Mouse (Mus musculus): ENCODE measurements around the gene Nek1. TPM values are rescaled to one million over a fixed set of nuclear protein-coding genes. Genes with fewer than 3 reads are reported as not detected.

Nek1 gene
- polyA plus RNA-seq, 1 experiment from 2014 or later, result 4.4 TPM

- TF ChIP-seq CTCF (IDR thresholded peaks at IDR 0.05; ENCODE audit: low read depth) (no peak), EP300 (IDR thresholded peaks at IDR 0.05; ENCODE audit: low read depth) (no peak)
- Histone ChIP-seq H3K36me3 (replicated peaks; ENCODE audit: insufficient read depth, low read length) (no peaks in the 10 kb centered on the region), H3K9me3 (ENCODE audit: low read length) (no peaks in the 10 kb centered on the region), H3K9ac (replicated peaks) (no peak overlapping the region), H3K27me3 (ENCODE audit: insufficient read depth, low read length) (no peaks in the 10 kb centered on the region), H3K4me3 (ENCODE audit: low read depth, low read length) (no peak overlapping the region), H3K27ac (ENCODE audit: low read depth) (0 out of 2 replicates have a peak overlapping the region, but pooled peaks have one; percentile 7), H3K4me2 (ENCODE audit: low read depth, low read length) (peak overlapping the region; percentile 23; the same call in 1 of the 2 replicates), H3K4me1 (ENCODE audit: insufficient read depth) (peaks cover 25% of the 10 kb centered on the region)
- ATAC-seq, result peak; percentile 56; the same call in 1 of the 2 replicates
- 53% methylated on average over 3 of the region's 3 CpGs for WGBS (ENCODE audit: insufficient replicate concordance)
- no peak for DNase-seq
Measured at GRCm38 (mm10) chr8:60965741-60966140, 27.3 kb upstream of the Nek1 start.

GRCm38 (mm10) chr8:60969091-60969490 lies 23.9 kb upstream of the Nek1 start:
- H3K27me3 ChIP-seq (ENCODE audit: insufficient read depth, low read length), result no peaks in the 10 kb centered on the region
- H3K4me2 ChIP-seq (ENCODE audit: low read depth, low read length), result peak overlapping the region; percentile 42
- no peak overlapping the region for H3K4me3 ChIP-seq (ENCODE audit: low read depth, low read length)
- no peaks in the 10 kb centered on the region for H3K9me3 ChIP-seq (ENCODE audit: low read length)
- DNase-seq (no peak), ATAC-seq (no peak)
- peaks cover 40% of the 10 kb centered on the region for H3K4me1 ChIP-seq (ENCODE audit: insufficient read depth)
- H3K9ac ChIP-seq (replicated peaks), result peak overlapping the region; percentile 37; the same call in 1 of the 2 replicates
- H3K27ac ChIP-seq (ENCODE audit: low read depth), result no peak overlapping the region
- no peaks in the 10 kb centered on the region for H3K36me3 ChIP-seq (replicated peaks; ENCODE audit: insufficient read depth, low read length)
- WGBS (ENCODE audit: insufficient replicate concordance), result 38% methylated on average over 2 of the region's 2 CpGs
- TF ChIP-seq CTCF (IDR thresholded peaks at IDR 0.05; ENCODE audit: low read depth), result no peak
- TF ChIP-seq EP300 (IDR thresholded peaks at IDR 0.05; ENCODE audit: low read depth), result no peak

GRCm38 (mm10) chr8:60971808-60972207 lies 21.2 kb upstream of the Nek1 start:
- Histone ChIP-seq H3K4me1 (ENCODE audit: insufficient read depth) (peaks cover 37% of the 10 kb centered on the region), H3K4me3 (ENCODE audit: low read depth, low read length) (no peak overlapping the region), H3K9ac (replicated peaks) (no peak overlapping the region), H3K9me3 (ENCODE audit: low read length) (no peaks in the 10 kb centered on the region), H3K36me3 (replicated peaks; ENCODE audit: insufficient read depth, low read length) (no peaks in the 10 kb centered on the region), H3K27me3 (ENCODE audit: insufficient read depth, low read length) (no peaks in the 10 kb centered on the region), H3K27ac (ENCODE audit: low read depth) (no peak overlapping the region), H3K4me2 (ENCODE audit: low read depth, low read length) (no peak overlapping the region)
- DNase-seq (peak; percentile 51), ATAC-seq (no peak)
- no peak for TF ChIP-seq CTCF (IDR thresholded peaks at IDR 0.05; ENCODE audit: low read depth)
- WGBS (ENCODE audit: insufficient replicate concordance), result 63% methylated on average over 4 of the region's 4 CpGs

GRCm38 (mm10) chr8:60973448-60973847 lies 19.5 kb upstream of the Nek1 start:
- Histone ChIP-seq H3K4me3 (ENCODE audit: low read depth, low read length) (no peak overlapping the region), H3K4me1 (ENCODE audit: insufficient read depth) (peaks cover 43% of the 10 kb centered on the region), H3K9me3 (ENCODE audit: low read length) (no peaks in the 10 kb centered on the region), H3K27ac (ENCODE audit: low read depth) (peak overlapping the region; percentile 73; the same call in 1 of the 2 replicates), H3K4me2 (ENCODE audit: low read depth, low read length) (peak overlapping the region; percentile 62), H3K36me3 (replicated peaks; ENCODE audit: insufficient read depth, low read length) (no peaks in the 10 kb centered on the region), H3K27me3 (ENCODE audit: insufficient read depth, low read length) (no peaks in the 10 kb centered on the region), H3K9ac (replicated peaks) (peak overlapping the region; percentile 14; the same call in 1 of the 2 replicates)
- 43% methylated on average over 2 of the region's 2 CpGs for WGBS (ENCODE audit: insufficient replicate concordance)
- ATAC-seq (peak; percentile 74), DNase-seq (no peak)
- TF ChIP-seq EP300 (IDR thresholded peaks at IDR 0.05; ENCODE audit: low read depth) (peak; percentile 93), CTCF (IDR thresholded peaks at IDR 0.05; ENCODE audit: low read depth) (no peak)

- Histone ChIP-seq H3K27ac (ENCODE audit: low read depth) (peak overlapping the region; percentile 73), H3K9me3 (ENCODE audit: low read length) (no peaks in the 10 kb centered on the region), H3K27me3 (ENCODE audit: insufficient read depth, low read length) (no peaks in the 10 kb centered on the region), H3K36me3 (replicated peaks; ENCODE audit: insufficient read depth, low read length) (no peaks in the 10 kb centered on the region), H3K9ac (replicated peaks) (0 out of 2 replicates have a peak overlapping the region, but pooled peaks have one; percentile 16), H3K4me2 (ENCODE audit: low read depth, low read length) (peak overlapping the region; percentile 62), H3K4me1 (ENCODE audit: insufficient read depth) (peaks cover 48% of the 10 kb centered on the region), H3K4me3 (ENCODE audit: low read depth, low read length) (peak overlapping the region; percentile 21)
- no peak for TF ChIP-seq CTCF (IDR thresholded peaks at IDR 0.05; ENCODE audit: low read depth)
- TF ChIP-seq EP300 (IDR thresholded peaks at IDR 0.05; ENCODE audit: low read depth), result peak; percentile 89
- WGBS (ENCODE audit: insufficient replicate concordance), result 53% methylated on average over 2 of the region's 2 CpGs
- peak; percentile 61 for ATAC-seq
- DNase-seq, result no peak
Measured at GRCm38 (mm10) chr8:60974837-60975236, 18.2 kb upstream of the Nek1 start.

- no peak overlapping the region for H3K4me3 ChIP-seq (ENCODE audit: low read depth, low read length)
- no peak overlapping the region for H3K27ac ChIP-seq (ENCODE audit: low read depth)
- ATAC-seq (no peak), DNase-seq (no peak)
- no peaks in the 10 kb centered on the region for H3K27me3 ChIP-seq (ENCODE audit: insufficient read depth, low read length)
- peak overlapping the region; percentile 53; the same call in 1 of the 2 replicates for H3K4me2 ChIP-seq (ENCODE audit: low read depth, low read length)
- no peaks in the 10 kb centered on the region for H3K36me3 ChIP-seq (replicated peaks; ENCODE audit: insufficient read depth, low read length)
- TF ChIP-seq CTCF (IDR thresholded peaks at IDR 0.05; ENCODE audit: low read depth) (no peak), EP300 (IDR thresholded peaks at IDR 0.05; ENCODE audit: low read depth) (no peak)
- H3K9me3 ChIP-seq (ENCODE audit: low read length), result no peaks in the 10 kb centered on the region
- 83% methylated on average over 9 of the region's 9 CpGs for WGBS (ENCODE audit: insufficient replicate concordance)
- H3K9ac ChIP-seq (replicated peaks), result no peak overlapping the region
- H3K4me1 ChIP-seq (ENCODE audit: insufficient read depth), result peaks cover 43% of the 10 kb centered on the region
Measured at GRCm38 (mm10) chr8:60976818-60977217, 16.2 kb upstream of the Nek1 start.
